Mouse (Mus musculus) megakaryocyte, adult 5-6 weeks (primary cell): ENCODE measurements around the gene Tmprss9. TPM values are rescaled to one million over a fixed set of nuclear protein-coding genes. Genes with fewer than 3 reads are reported as not detected.

Experiments
- ATAC-seq: 2 replicates; pipeline ENCODE4 v1.8.0; 2016; ENCODE audit warnings: mild to moderate bottlenecking, inconsistent platforms; ENCODE audit not compliant: poor library complexity, severe bottlenecking
- total RNA-seq, 2 experiments: library from RNA; stranded (forward) in 1 of 2; stranded (reverse) in 1 of 2; fragments of 153-499, 151-499 nt in 1 of 2; fragments of 221-1000, 200-1000 nt in 1 of 2; gene quantifications; 2 replicates each; pipeline versions ENCODE4 v1.2.3 to v1.2.4; 2015 to 2017

Gene Tmprss9
- total RNA-seq, 2 experiments from 2014 or later = not detected

DNA sequence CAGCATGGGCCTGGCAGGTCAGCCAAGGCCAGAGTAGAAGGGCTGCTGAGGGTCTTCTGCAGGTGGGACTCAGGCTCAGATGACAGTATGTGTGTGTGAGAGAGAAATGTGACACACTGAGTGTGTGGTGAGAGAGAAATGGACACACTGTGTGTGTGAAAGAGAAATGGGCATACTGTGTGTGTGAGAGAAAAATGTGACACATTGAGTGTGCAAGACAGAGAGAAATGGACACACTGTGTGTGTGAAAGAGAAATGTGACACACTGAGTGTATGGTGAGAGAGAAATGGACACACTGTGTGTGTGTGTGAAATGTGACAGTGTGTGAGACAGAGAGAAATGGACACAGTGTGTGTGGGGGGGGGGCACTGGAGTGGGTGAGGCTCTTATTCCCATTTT lies 40.2 kb downstream of the Tmprss9 start:
- ATAC-seq = no peak

DNA sequence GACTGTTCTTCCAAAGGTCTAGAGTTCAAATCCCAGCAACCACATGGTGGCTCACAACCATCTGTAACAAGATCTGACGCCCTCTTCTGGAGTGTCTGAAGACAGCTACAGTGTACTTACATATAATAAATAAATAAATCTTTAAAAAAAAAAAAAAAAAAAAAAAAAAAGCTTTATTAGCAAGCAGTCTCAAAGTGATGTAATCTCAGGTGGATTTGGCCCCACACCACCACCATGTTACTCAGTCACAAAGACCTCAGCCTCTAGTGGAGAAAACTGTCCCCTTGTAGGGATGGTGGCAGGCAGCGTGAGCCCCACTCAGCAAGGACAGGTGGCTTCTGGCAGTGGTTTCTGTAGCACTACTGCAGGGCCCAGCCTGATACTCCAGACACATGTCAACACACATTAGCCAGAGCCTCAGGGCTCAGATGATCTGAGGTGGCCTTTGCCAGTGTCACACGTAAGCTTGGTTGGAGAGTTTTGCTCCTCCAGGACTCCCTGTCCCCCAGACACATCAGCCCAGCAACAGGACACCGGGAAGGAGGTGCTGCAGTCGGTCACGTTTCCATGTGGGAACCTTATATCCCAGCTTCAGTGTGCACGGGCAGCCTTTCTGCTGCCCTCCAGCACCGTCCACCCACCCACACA lies 41.8 kb downstream of the Tmprss9 start:
- no peak for ATAC-seq

DNA sequence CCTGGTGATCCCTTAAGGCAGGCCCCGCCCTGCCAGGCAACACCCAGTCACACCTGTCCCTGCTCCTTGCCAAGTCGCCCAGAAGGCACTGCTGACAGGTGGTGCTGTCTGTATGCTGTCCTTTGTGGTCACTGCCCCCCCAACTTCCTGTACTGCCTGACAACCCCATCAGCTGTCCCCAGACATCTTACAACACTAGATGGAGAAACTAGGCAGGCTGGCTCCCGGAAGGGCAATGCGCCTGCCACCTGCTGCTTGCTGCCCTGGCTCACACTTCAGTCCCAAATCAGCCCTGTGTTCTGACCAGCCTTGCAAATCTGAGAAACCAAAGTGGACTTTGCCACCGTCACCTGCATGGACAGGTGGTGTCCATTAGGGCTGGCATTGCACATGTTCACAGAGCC lies 42.6 kb downstream of the Tmprss9 start:
- ATAC-seq = peak; percentile 83

DNA sequence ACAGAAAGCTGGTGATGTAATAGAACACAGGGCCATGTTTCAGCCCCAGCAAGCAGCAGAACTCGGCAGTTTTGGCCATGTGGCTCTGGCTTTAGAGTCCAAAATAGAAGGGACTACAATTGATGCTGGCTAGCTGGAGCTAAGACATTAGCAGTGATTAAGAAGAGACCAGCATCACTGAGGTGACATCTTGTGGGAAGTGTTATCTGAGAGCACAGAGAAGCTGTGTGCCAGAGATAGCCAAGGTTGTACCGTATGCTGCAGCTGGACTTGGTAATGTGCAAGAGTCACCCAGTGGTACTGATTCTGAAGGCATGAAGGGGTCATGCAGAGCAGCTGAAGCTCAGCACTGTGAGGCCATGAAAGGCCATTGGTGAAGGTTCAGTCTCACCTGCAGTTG lies 43.6 kb downstream of the Tmprss9 start:
- no peak for ATAC-seq

DNA sequence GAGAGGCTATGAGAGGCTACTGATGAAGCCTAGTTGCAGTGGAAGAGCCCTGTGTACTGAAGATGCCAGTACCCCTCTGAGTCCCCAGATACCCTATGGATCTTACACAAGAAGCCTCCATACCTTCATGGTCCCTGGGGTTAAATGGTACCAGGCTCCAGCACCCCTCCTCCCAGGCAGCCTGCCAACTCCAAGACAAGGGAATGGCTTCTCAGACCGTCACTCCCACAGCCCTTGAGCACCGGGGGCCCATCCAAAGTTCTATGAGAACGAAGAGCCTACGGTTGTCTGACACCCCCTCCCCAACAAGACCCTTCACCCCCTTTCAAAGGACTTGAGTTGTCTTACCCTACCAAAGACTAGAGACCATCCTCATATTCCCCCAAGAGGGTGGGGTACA lies 44.1 kb downstream of the Tmprss9 start:
- no peak for ATAC-seq

DNA sequence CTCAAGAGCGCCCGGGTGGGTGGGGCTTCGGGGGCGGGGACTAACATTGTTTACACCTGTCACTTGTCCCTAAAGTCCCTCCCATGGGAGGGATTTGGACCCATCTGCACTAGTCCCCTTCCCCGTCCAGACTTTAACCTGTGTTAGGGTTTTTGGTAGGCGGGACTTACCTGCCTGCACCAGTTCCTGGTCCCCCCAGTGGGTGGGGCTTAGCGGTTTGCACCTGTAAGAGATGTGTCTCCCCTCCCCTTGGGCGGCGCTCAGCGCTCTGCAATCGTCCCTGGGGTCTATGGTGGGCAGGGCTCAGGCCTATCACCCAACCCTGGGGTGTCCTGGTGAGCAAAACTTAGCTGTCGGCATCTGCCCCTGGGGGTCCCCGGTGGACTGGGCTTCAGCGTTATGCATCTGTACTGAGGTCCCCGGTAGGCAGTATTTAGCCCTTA lies 45.7 kb downstream of the Tmprss9 start:
- ATAC-seq = 0 out of 2 replicates have a peak, but pooled peaks have one; percentile 9

DNA sequence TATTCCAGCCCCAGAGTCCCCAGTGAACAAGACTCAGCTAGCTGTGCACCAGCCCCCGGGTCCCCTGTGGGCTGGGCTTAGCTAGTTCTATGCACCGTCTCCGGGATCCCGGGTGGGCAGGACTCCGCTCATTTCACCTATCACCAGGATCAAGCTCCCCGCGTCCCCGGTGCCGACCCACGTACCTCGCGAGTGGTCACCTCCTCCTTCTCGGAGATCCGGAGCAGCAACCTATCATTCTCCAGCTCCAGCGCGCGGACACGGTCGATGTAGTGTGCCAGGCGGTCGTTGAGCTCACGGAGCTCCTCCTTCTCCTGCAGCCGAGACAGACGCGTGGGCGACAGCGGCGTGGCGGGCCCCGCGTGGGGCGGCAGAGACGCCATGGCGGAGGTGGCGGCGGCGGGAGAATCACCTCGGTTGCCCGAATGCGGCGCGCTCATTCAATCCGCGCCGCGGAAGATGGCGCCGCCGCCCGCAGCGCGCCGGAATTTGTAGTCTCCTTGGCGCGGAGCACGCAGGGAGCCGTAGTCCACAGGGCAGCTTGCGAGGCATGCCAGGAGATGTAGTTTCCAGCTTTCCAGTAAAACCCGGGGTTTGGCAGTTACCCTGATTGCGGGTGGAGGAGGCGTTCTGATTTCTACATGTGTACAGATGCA lies 46.3 kb downstream of the Tmprss9 start, which contains the start of gene Lmnb2:
Gene Lmnb2 (minus strand): TSS at position 467 of the 656 bp plus-strand sequence.
- peak; percentile 64 for ATAC-seq

DNA sequence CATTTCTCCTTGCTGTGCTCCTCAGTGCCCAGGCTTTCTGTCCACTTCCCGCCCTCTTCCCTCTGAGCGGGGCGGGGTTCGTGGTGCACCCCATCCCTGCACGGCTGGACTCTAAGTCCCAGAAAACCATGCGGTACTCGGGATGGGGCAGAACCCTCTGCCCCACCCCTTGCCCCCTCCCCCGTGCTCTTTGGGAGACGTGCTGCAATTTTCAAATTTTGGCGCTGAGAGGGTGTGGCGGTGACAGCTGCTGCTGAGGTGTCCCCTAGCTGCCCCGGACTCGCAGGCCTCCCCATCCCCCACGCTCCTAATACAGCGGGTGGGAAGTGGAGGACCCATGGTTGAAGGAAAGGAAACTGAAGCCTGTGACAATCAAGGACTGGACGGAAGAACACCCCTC lies 50.3 kb downstream of the Tmprss9 start:
- ATAC-seq = peak; percentile 72

DNA sequence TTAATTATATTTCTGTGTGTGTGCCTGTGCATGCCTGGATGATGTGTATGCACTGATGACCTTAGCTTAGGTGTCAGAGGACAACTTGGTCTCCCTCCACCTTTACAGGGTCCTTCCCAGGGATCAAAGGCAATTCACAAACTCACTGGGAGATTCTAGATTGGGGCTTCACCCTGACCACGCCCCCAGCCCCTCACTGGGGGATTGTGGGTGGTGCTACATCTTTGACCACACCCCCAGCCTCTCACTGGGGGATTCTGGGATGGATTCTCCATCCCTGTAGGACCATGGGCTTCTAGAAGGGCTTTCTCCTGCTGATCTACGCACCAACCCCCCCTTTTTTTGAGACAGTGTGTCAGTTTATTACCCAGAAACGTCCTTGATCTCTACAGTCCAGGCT lies 53.8 kb downstream of the Tmprss9 start:
- no peak for ATAC-seq

DNA sequence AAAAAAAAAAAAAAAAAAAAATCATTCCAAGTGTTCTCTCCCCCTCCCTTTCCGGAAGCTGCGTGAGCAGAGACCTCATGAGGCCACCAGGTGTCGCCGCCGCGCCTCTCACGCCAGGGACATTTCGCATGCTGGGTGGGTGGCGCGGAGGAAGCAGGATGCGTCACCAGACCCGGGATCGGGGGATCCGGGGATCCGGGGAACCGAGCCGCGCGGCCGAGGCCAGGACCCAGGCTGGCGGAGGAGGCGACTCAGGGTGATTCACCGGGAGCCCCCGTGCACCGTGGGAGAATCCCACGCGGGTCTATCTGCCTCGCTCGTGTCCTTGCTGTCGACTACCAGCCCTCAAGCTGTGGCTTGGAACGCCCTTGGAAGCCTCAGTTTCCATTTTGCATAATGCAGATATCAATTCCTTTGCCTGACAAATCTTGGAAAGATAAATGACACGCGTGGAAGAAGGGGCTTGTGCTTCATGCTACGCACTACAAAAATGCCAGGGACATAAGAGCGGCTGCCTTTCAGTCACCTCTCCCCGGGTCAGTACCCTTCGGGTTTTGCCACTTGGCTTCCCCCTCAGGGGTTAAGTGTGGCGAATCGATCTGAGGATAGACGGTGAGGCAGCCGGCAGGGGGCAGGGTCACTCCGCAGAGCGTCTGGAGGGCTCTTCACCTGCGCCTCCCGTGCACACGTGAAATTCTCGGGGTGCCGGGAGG lies 57.1 kb downstream of the Tmprss9 start:
- ATAC-seq = peak; percentile 58

DNA sequence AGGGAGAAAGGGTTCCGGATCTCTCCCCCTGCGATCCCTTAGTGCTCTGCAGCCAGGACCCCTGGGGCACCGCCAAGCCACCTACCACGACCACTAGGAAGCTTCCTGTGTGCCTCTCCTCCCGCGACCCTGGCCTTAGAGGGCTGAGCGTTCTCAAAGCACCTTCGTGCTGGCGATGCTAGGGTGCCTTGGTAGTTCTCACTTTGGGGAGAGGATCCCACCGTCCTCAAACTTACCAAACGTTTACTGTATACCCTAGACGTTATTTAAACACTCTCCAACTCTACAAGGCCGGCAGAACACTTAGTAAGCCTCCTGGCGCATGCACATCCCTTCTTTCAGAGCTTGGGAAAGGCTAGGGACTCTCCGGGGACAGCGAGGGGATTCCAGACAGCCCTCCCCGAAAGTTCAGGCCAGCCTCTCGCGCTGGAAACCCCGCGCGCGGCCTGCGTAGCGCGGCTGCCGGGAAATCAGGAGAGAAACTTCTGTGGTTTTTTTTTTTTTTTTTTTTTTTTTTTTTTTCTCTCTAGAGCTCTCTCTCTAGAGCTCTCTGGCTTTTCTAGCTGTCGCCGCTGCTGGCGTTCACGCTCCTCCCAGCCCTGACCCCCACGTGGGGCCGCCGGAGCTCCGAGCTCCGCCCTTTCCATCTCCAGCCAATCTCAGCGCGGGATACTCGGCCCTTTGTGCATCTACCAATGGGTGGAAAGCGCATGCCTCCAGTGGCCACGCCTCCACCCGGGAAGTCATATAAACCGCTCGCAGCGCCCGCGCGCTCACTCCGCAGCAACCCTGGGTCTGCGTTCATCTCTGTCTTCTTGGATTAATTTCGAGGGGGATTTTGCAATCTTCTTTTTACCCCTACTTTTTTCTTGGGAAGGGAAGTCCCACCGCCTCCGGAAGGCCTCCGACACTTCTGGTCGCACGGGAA lies 57.9 kb downstream of the Tmprss9 start, which contains the start of gene Gadd45b:
Gene Gadd45b (plus strand): TSS at position 775 of the 928 bp plus-strand sequence.
- peak; percentile 81 for ATAC-seq

DNA sequence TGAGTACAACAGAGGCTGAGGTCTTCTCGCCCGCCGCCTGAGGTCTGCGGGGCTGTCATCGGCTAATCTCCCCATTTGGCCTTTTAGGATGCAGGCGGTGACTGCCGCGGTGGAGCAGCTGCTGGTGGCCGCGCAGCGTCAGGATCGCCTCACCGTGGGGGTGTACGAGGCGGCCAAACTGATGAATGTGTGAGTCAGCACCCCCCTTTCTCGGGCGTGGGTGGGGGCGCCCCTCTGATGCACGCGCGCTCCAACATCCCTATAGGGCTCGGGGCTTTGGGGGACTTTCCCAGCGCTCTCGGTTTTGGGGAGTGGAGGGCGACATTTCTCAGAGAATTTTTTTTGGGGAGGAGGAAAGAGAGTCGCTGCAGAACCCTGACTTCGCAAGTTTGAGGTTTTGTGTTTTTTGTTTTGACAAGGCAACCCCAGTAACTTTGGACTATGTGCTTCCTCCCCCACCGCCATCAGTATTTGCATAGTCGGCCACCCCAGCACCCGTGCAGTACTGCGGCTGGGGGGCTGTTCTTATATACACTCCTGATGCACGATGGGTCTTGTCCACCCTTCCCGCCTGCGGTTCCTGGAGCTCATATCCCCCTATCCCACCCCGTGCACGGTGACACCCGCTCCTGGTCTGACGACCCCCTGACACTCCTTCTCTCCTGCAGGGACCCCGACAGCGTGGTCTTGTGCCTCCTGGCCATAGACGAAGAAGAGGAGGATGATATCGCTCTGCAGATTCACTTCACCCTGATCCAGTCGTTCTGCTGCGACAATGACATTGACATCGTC lies 58.9 kb downstream of the Tmprss9 start:
- no peak for ATAC-seq

DNA sequence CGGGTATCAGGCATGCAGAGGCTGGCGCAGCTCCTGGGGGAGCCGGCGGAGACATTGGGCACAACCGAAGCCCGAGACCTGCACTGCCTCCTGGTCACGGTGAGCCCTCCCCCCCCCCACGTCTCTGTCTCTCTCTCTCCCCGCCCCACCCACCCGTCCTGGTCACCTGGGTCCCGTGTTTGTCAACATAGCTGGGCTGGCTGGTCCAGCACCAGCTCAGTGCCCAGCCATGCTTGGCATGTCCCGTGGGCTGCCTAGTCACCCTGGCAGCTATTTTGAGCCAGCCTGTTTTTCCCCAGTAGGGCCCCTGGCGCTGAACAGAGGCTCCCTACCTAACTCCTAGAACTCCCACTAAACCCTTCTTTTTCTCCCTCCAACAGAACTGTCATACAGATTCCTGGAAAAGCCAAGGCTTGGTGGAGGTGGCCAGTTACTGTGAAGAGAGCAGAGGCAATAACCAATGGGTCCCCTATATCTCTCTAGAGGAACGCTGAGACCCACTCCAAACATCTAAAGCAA lies 59.6 kb downstream of the Tmprss9 start:
- ATAC-seq = no peak

DNA sequence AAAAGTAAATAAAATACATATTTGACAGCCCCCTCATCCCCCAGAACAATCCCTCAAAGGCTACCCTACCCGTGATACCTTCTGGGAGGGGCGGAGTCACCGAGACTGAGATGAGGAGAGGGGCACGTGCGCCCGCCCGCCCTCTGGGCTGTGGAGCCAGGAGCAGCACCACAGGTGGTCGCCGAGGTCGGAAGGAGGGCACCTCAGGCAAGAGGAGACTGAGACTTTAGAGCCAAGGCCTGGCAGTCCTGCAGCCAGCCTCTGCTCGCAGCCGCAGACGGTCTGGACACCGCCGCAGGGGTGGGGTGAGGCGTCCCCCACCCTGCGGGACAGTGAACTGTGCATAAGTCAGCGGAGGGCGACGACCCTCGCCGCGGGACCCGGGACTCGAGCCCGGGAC lies 60.0 kb downstream of the Tmprss9 start:
- ATAC-seq = no peak

DNA sequence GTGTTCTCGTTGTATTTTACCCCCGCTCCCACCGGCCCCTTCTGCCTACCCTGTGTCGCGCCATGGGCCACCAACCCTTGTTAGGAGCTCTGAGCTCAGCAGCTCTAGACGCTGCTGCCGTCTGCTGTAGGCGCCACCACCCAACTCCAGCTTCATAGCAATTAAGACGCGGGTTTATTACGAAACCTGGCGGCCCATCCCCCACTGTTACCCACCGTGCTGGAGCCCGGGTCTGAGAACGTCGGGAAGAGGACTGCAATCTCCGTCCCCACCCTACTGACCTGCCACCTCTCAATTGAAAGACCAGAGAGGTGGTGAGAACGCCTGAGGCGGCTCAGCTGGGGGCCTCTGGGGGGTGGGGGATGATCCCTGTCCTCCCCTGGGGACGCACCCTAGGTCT lies 60.6 kb downstream of the Tmprss9 start:
- no peak for ATAC-seq

DNA sequence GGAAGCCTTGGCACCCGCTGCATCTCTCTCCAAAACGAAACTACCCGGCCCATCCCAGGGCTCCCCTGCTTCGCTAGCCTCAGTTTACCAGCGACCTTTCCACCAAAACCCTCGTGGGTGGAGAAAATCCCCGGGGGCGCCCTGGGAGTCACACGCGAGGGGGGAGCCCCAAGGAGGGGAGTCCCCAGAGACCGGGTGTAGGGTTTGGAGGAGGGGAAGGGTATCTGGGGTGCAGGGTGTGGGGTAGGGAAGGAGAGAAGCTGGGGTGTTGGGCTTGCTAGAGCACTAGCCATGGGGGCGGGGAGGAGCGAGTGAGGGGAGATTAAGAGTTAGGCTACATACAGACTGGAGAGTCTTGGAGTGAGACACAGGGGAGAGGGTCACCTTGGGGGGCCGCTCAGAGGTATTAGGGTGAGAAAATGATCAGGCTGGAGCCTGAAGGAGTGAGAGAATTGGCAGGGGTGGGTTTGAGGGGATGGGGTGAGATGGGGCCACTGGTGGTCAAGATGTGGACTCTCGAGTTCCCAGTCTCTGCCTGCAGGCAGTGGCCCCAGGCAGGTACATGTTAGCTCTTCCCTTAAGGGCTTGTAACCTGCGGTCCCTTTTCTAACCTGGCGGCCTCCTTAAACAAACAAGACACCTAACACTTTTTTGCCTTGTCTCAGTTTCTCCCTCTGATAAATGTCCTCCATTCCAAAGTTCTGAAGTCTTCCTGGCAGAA lies 61.2 kb downstream of the Tmprss9 start:
- no peak for ATAC-seq

DNA sequence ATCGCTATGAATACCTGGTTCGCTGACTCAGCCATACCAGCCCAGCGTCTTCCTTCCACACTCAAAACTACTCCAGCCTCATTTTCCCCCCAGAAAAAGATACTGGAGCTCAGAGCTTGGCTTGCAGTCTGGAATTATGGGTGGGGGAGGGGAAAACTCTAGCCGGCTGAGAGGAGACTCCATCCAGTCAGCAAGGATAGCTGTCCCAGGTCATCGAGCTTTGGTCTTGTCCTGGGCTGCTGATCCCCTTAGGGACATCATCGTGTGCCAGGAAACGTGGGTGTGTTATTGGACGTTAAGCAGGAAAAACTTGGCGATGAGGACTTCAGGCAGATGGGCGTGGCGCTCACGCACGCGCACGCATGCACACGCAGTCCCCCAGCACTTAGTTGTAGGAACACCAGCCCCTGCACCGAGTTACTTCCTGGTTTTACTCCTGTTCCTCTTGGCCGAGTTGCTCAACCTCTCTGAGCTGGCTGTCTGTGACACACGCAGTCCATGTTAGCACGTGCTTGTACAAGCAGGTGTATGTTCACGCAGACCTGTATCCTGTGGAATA lies 61.9 kb downstream of the Tmprss9 start:
- peak; percentile 54 for ATAC-seq

DNA sequence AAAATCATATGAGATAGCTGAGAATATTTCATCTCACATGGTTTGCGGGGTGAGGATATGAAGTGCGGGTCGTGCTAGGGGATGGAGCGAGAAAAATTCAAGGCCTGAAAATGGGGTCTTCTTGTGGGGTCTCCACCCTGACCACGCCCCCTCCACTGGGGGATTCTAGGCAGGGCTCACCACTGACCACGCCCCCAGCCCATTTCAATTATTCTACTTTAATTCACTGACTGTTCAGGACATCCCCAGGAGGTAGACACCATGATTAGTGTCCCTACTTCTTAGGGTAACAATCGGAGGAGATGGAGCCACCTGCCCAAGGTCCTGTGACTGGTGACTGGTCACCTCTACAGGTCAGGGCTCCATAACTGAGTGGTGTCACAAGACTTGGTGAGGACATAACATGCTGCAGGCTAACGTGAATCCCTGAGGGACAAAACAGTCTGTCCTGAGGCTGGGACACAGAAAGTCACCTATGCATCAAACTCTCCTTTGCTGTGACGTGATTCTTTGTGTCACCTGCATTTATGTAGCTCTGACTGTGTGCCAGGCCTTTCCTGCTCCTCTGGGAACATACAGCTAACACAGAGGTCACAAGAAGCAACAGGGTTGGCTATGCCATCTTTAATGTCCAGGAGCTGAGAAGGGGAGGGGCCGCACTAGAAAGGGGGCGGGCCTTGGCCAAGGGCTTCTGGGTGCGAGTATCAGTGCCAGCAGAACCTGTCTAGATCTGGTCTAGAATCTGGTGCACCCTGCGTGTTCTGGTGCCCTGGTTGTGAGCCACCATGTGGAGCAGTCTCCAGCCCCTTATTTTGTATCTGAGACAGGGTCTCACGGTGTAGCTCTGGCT lies 62.7 kb downstream of the Tmprss9 start:
- ATAC-seq = no peak
